Mouse (Mus musculus) heart, adult 2 months (tissue): ENCODE results near the gene Aqp11. TPM values are rescaled to one million over a fixed set of nuclear protein-coding genes. Genes with fewer than 3 reads are reported as not detected.

Experiments used
- DNase-seq, 2 experiments: peaks; one replicate each; pipeline ENCODE4 v3.0.0; 2021
- H3K27ac ChIP-seq: fragments of 200-600 bp; 2 replicates; pipeline ENCODE4 v1.8.1; 2022
- H3K27me3 ChIP-seq: fragments of 200-500 bp; 2 replicates; pipeline ENCODE4 v1.6.1; 2012; ENCODE audit warnings: mild to moderate bottlenecking, low read length, inconsistent platforms, mixed read lengths; ENCODE audit not compliant: control insufficient read depth, insufficient read depth
- H3K36me3 ChIP-seq: fragments of 200-500 bp; 2 replicates; pipeline ENCODE4 v1.6.1; 2012; ENCODE audit warnings: low read length, inconsistent platforms; ENCODE audit not compliant: control insufficient read depth, insufficient read depth
- H3K4me1 ChIP-seq: fragments of 200-500 bp; 2 replicates; pipeline ENCODE4 v1.6.1; 2011; ENCODE audit warnings: low read length; ENCODE audit not compliant: control insufficient read depth, insufficient read depth
- H3K4me3 ChIP-seq: fragments of 200-600 bp; 2 replicates; pipeline ENCODE4 v1.8.1; 2022
- H3K79me2 ChIP-seq: fragments of 200-500 bp; replicated peaks from 2 replicates; pipeline ENCODE4 v1.6.1; 2012; ENCODE audit warnings: mild to moderate bottlenecking, inconsistent platforms, low read length, moderate library complexity, mixed read lengths; ENCODE audit not compliant: control insufficient read depth, insufficient read depth
- H3K9ac ChIP-seq: fragments of 200-500 bp; 2 replicates; pipeline ENCODE4 v1.6.1; 2012; ENCODE audit warnings: low read depth, mild to moderate bottlenecking, control low read depth, inconsistent platforms, low read length, mixed read lengths
- CTCF ChIP-seq: fragments of 200-600 bp; IDR thresholded peaks from 2 replicates; pipeline ENCODE4 v1.8.1; 2022; ENCODE audit warnings: antibody characterized with exemption, mild to moderate bottlenecking, moderate library complexity
- EP300 ChIP-seq: fragments of 200-500 bp; IDR thresholded peaks from 2 replicates; pipeline ENCODE4 v1.6.1; 2011; ENCODE audit warnings: low read depth, low read length, control low read depth; ENCODE audit not compliant: insufficient read depth
- POLR2A ChIP-seq: fragments of 200-500 bp; IDR thresholded peaks from 2 replicates; pipeline ENCODE4 v1.6.1; 2011; ENCODE audit warnings: mild to moderate bottlenecking, low read depth, low read length, control low read depth; ENCODE audit not compliant: insufficient read depth
- WGBS: fragments of 180-500 bp; shearing (Covaris S2); methylation state at CpG from one replicate; pipeline ENCODE4 v1.1.7; 2018; 5-methylcytosine and 5-hydroxymethylcytosine counted together
- intact Hi-C: fragments of 180-260 bp; cut with DNase I; formaldehyde crosslinking; loops from one replicate; pipeline ENCODE4 v1.15.1; 2025
- polyA plus RNA-seq: library from polyadenylated mRNA; depleted of rRNA; stranded (reverse); fragments of >200 nt; gene quantifications from 2 replicates; pipeline ENCODE4 v1.2.3, GENCODE M21; 2012
- total RNA-seq, 2 experiments: library from RNA; stranded (reverse); gene quantifications; 2 replicates each; pipeline ENCODE4 v1.2.3; 2021

Aqp11 gene
- total and polyA plus RNA-seq, 3 experiments: 0.91 to 3.0 (median 1.6) TPM

- 36% methylated on average over 4 of the region's 4 CpGs for WGBS
- no peak for DNase-seq
- TF ChIP-seq CTCF (no peak), POLR2A (no peak), EP300 (no peak)
- no peaks in the 10 kb centered on the region; the same call in 1 of the 2 replicates for H3K79me2 ChIP-seq
- no peak overlapping the region for H3K4me3 ChIP-seq
- H3K36me3 ChIP-seq: peaks cover 2% of the 10 kb centered on the region; the same call in 1 of the 2 replicates
- peaks cover 3% of the 10 kb centered on the region for H3K4me1 ChIP-seq
- no peak overlapping the region for H3K27ac ChIP-seq
- intact Hi-C loops: no loop called here
- H3K27me3 ChIP-seq: no peaks in the 10 kb centered on the region
- H3K9ac ChIP-seq: no peak overlapping the region
Measured at GRCm38 (mm10) chr7:97707123-97707522, 31.0 kb downstream of the Aqp11 start.

- no peak overlapping the region for H3K9ac ChIP-seq
- H3K4me1 ChIP-seq: peaks cover under 1% of the 10 kb centered on the region
- no peak for TF ChIP-seq POLR2A
- no peak for TF ChIP-seq CTCF
- TF ChIP-seq EP300: no peak
- H3K4me3 ChIP-seq: no peak overlapping the region
- intact Hi-C loops: no loop called here
- H3K36me3 ChIP-seq: peaks cover 2% of the 10 kb centered on the region; the same call in 1 of the 2 replicates
- 76% methylated on average over 6 of the region's 6 CpGs for WGBS
- H3K79me2 ChIP-seq: peaks cover 3% of the 10 kb centered on the region
- DNase-seq: no peak
- no peaks in the 10 kb centered on the region for H3K27me3 ChIP-seq
- H3K27ac ChIP-seq: no peak overlapping the region
Measured at GRCm38 (mm10) chr7:97701106-97701505, 37.0 kb downstream of the Aqp11 start.

GRCm38 (mm10) chr7:97700173-97700572, 37.9 kb downstream of the Aqp11 start:
- 89% methylated on average over 4 of the region's 4 CpGs for WGBS
- peaks cover 3% of the 10 kb centered on the region for H3K79me2 ChIP-seq
- intact Hi-C loops: no loop called here
- TF ChIP-seq POLR2A (no peak), EP300 (no peak), CTCF (no peak)
- H3K4me1 ChIP-seq: peaks cover 3% of the 10 kb centered on the region
- no peak overlapping the region for H3K4me3 ChIP-seq
- no peak overlapping the region for H3K9ac ChIP-seq
- H3K27me3 ChIP-seq: no peaks in the 10 kb centered on the region
- H3K27ac ChIP-seq: no peak overlapping the region
- no peak for DNase-seq
- peaks cover 2% of the 10 kb centered on the region; the same call in 1 of the 2 replicates for H3K36me3 ChIP-seq

- Histone ChIP-seq H3K4me3 (peak within 1 kb of the TSS; percentile 99), H3K27me3 (no peaks in the 10 kb centered on the region), H3K79me2 (0 out of 2 replicates have a peak, but pooled peaks cover 1% of the 10 kb centered on the region), H3K4me1 (peaks cover 3% of the 10 kb centered on the region), H3K9ac (peak within 1 kb of the TSS; percentile 89), H3K36me3 (peaks cover 2% of the 10 kb centered on the region; the same call in 1 of the 2 replicates), H3K27ac (peak within 1 kb of the TSS; percentile 78)
- intact Hi-C loops: loop anchor here (1.0 kb wide), 1 partner anchor 215 kb away; no protein-coding TSS in a partner anchor
- peak; percentile 92 to 93 for DNase-seq
- TF ChIP-seq POLR2A (peak; percentile 82), EP300 (0 out of 2 replicates have a peak, but pooled peaks have one; percentile 71), CTCF (no peak)
- under 1% methylated on average over 63 of the region's 63 CpGs for WGBS
Measured at GRCm38 (mm10) chr7:97696506-97697254, 41.4 kb downstream of the Aqp11 start, which contains the start of gene Clns1a. Clns1a (plus strand) TSS chr7:97696634.

DNA sequence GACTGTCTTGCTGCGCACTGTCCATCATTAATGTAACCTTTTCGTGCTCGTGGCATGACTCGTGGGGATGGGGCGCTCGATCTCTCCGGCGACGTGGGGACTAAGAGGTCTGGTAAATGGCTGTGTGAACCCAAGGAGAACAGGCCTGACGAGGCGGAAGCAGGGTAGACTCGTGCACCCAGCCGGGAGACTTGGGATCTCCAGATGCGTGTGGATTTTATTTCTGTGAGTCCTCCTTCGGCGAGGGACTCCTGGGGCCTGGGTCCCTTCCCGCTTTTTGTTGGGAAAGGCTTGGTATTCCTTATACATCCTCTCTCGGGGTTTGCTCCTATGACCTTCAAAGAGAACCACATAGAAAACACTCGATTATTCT, 42.0 kb downstream of the Aqp11 start:
- H3K4me1 ChIP-seq: peaks cover 3% of the 10 kb centered on the region
- H3K4me3 ChIP-seq: peak overlapping the region; percentile 99
- intact Hi-C loops: loop anchor here (1.0 kb wide), 1 partner anchor 215 kb away; no protein-coding TSS in a partner anchor
- no peak for TF ChIP-seq CTCF
- TF ChIP-seq EP300: no peak
- no peak for TF ChIP-seq POLR2A
- peak overlapping the region; percentile 78 for H3K27ac ChIP-seq
- WGBS: 31% methylated on average over 19 of the region's 19 CpGs
- no peaks in the 10 kb centered on the region for H3K27me3 ChIP-seq
- peaks cover 2% of the 10 kb centered on the region; the same call in 1 of the 2 replicates for H3K36me3 ChIP-seq
- H3K79me2 ChIP-seq: 0 out of 2 replicates have a peak, but pooled peaks cover 1% of the 10 kb centered on the region
- DNase-seq: no peak
- H3K9ac ChIP-seq: peak overlapping the region; percentile 44

DNA sequence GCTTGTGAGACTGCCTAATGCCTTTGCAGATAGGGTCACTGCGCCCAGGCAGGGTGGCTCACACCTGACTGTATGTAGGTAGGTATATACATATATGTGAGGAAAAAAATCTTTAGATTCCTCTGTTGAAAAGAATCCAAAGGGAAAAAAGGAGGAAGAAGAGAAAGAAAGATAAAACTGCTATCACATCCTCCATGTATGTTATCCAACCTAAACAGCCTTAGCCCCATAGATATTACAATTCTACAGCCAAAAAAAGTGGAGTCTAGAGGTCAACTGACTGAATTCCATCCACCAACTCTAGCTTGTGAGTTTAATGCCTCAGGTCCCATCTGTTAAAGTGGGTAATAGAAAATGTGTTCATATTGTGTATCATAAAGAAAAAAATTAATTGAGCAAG, 42.6 kb downstream of the Aqp11 start:
- peaks cover 2% of the 10 kb centered on the region; the same call in 1 of the 2 replicates for H3K36me3 ChIP-seq
- TF ChIP-seq EP300: no peak
- no peak for TF ChIP-seq POLR2A
- no peak for TF ChIP-seq CTCF
- WGBS: 98% methylated on average over 1 of the region's 1 CpGs
- intact Hi-C loops: no loop called here
- 0 out of 2 replicates have a peak, but pooled peaks cover 1% of the 10 kb centered on the region for H3K79me2 ChIP-seq
- no peak overlapping the region for H3K4me3 ChIP-seq
- H3K9ac ChIP-seq: no peak overlapping the region
- no peak overlapping the region for H3K27ac ChIP-seq
- no peaks in the 10 kb centered on the region for H3K27me3 ChIP-seq
- no peak for DNase-seq
- peaks cover 3% of the 10 kb centered on the region for H3K4me1 ChIP-seq
